Mouse (Mus musculus) retina, postnatal 7 days (tissue): ENCODE measurements around the gene Ndufc1.
A peak's percentile ranks its signal among the peaks of the same experiment; 100 is the strongest.
"Not testable (repeated sequence)": the region's sequence is repeated elsewhere in the genome, so short reads cannot be mapped to it uniquely, and the experiment has no call there.

Experiments used
- DNase-seq: peaks from one replicate; pipeline ENCODE4 v3.0.0-alpha.2; 2012; ENCODE audit warnings: low read depth, low spot score

Ndufc1 gene

GRCm38 (mm10) chr3:51408561-51409183 is at the start of gene Ndufc1:
Gene Ndufc1, minus strand, starts transcription at chr3:51408988.
- DNase-seq, result peak; percentile 89

- DNase-seq, result no peak
These were observed 26.2 kb upstream of the Ndufc1 start for GRCm38 (mm10) chr3:51434871-51435595.

GRCm38 (mm10) chr3:51434364-51434763 is 25.6 kb upstream of the Ndufc1 start:
- not testable (repeated sequence) for DNase-seq

- no peak for DNase-seq
These were observed 16.6 kb upstream of the Ndufc1 start for GRCm38 (mm10) chr3:51425394-51425793.

- DNase-seq, result no peak
These were observed 13.1 kb upstream of the Ndufc1 start for GRCm38 (mm10) chr3:51421921-51422320.

GRCm38 (mm10) chr3:51417966-51418365 is 9.2 kb upstream of the Ndufc1 start:
- DNase-seq, result no peak

GRCm38 (mm10) chr3:51417485-51417884 is 8.7 kb upstream of the Ndufc1 start:
- no peak for DNase-seq

- DNase-seq, result no peak
These were observed 8.3 kb upstream of the Ndufc1 start for GRCm38 (mm10) chr3:51417135-51417458.

- DNase-seq, result no peak
These were observed 7.8 kb upstream of the Ndufc1 start for GRCm38 (mm10) chr3:51416364-51417134.

- no peak for DNase-seq
These were observed 7.2 kb upstream of the Ndufc1 start for GRCm38 (mm10) chr3:51416073-51416363.

- peak; percentile 93 for DNase-seq
These were observed 6.6 kb upstream of the Ndufc1 start, which contains the start of gene Naa15 for GRCm38 (mm10) chr3:51415098-51416072. Gene Naa15, plus strand, starts transcription at chr3:51415148.

GRCm38 (mm10) chr3:51413276-51413675 is 4.5 kb upstream of the Ndufc1 start:
- DNase-seq, result no peak

GRCm38 (mm10) chr3:51412457-51412856 is 3.7 kb upstream of the Ndufc1 start:
- DNase-seq, result no peak

- no peak for DNase-seq
These were observed 773 bp downstream of the Ndufc1 start for GRCm38 (mm10) chr3:51407870-51408560.

GRCm38 (mm10) chr3:51402628-51403027 is 6.2 kb downstream of the Ndufc1 start:
- no peak for DNase-seq

- DNase-seq, result not testable (repeated sequence)
These were observed 6.7 kb downstream of the Ndufc1 start for GRCm38 (mm10) chr3:51402054-51402453.

- DNase-seq, result no peak
These were observed 8.1 kb downstream of the Ndufc1 start for GRCm38 (mm10) chr3:51400682-51401081.

GRCm38 (mm10) chr3:51399531-51399930 is 9.3 kb downstream of the Ndufc1 start:
- no peak for DNase-seq

GRCm38 (mm10) chr3:51398667-51399066 is 10.1 kb downstream of the Ndufc1 start:
- no peak for DNase-seq

GRCm38 (mm10) chr3:51397700-51398299 is 11.0 kb downstream of the Ndufc1 start:
- no peak for DNase-seq
